Mouse (Mus musculus): Measurements from ENCODE around the gene Dydc2. TPM values are rescaled to one million over a fixed set of nuclear protein-coding genes. Genes with fewer than 3 reads are reported as not detected.

Gene Dydc2
- polyA plus RNA-seq (2012; rRNA removed) = not detected in 2 replicates

DNA sequence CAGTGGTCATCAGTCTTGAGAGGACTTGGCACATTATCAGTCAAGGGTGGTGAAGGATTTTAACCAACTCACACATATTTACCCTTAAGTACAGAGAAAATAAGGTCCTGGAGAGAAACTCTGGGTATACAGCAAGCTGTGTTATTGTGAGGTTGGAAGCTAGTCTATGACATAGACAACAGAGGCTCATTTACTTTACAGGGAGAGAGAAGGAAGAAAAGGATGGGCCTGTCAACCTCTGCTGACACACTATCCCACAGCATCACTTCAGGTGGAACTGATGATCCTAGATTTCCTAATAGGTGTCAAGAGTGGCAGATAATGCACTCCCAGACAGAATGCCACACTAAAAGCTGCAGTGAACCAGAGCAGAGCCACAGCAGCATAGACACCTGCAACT lies at the start of gene Dydc2:
Gene Dydc2 (minus strand): TSS at position 101 of the 400 bp plus-strand sequence.
- Histone ChIP-seq H3K4me3 (ENCODE audit: control insufficient read depth, insufficient read depth, low read length) (no peak within 1 kb of the TSS), H3K27me3 (ENCODE audit: control insufficient read depth, insufficient read depth, low read length) (no peaks in the 10 kb centered on the region), H3K27ac (ENCODE audit: control insufficient read depth, insufficient read depth, low read length) (no peak within 1 kb of the TSS), H3K36me3 (ENCODE audit: control insufficient read depth, insufficient read depth, low read length) (no peaks in the 10 kb centered on the region), H3K4me1 (replicated peaks; ENCODE audit: control insufficient read depth, insufficient read depth, low read length) (no peaks in the 10 kb centered on the region)
- TF ChIP-seq POLR2A (IDR thresholded peaks at IDR 0.05; ENCODE audit: control insufficient read depth, extremely low read depth, insufficient read depth, low read length, poor library complexity) (no peak), CTCF (IDR thresholded peaks at IDR 0.05; ENCODE audit: borderline replicate concordance, control insufficient read depth, extremely low read depth, insufficient read depth, low read length, poor library complexity) (no peak)
- DNase-seq = no peak

DNA sequence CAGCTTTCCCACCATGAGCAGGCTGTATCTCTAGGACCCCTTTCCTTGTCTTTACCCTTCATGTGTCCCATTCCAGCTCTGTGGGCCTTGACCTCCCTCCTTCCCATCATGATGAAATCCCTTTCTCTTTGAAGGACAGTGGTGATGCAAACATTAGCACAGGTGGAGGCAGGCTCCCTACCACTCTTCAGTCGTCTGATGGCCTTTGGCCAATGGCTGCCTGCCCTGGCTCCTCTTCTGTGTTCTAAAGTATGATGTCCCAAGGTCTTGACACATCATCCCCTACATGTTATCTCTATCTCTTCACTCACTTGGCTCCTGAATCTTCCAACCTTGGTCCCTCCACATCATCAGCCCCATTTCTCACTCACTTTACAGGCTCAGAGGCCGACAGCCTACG lies 47.3 kb upstream of the Dydc2 start:
- H3K27me3 ChIP-seq (ENCODE audit: control insufficient read depth, insufficient read depth, low read length) = no peaks in the 10 kb centered on the region
- no peak for DNase-seq
- no peak overlapping the region for H3K27ac ChIP-seq (ENCODE audit: control insufficient read depth, insufficient read depth, low read length)
- no peaks in the 10 kb centered on the region for H3K4me1 ChIP-seq (replicated peaks; ENCODE audit: control insufficient read depth, insufficient read depth, low read length)
- H3K36me3 ChIP-seq (ENCODE audit: control insufficient read depth, insufficient read depth, low read length) = no peaks in the 10 kb centered on the region
- H3K4me3 ChIP-seq (ENCODE audit: control insufficient read depth, insufficient read depth, low read length) = no peak overlapping the region
- 85% methylated on average over 3 of the region's 3 CpGs for WGBS
- no peak for TF ChIP-seq POLR2A (IDR thresholded peaks at IDR 0.05; ENCODE audit: control insufficient read depth, extremely low read depth, insufficient read depth, low read length, poor library complexity)
- no peak for TF ChIP-seq CTCF (IDR thresholded peaks at IDR 0.05; ENCODE audit: borderline replicate concordance, control insufficient read depth, extremely low read depth, insufficient read depth, low read length, poor library complexity)

DNA sequence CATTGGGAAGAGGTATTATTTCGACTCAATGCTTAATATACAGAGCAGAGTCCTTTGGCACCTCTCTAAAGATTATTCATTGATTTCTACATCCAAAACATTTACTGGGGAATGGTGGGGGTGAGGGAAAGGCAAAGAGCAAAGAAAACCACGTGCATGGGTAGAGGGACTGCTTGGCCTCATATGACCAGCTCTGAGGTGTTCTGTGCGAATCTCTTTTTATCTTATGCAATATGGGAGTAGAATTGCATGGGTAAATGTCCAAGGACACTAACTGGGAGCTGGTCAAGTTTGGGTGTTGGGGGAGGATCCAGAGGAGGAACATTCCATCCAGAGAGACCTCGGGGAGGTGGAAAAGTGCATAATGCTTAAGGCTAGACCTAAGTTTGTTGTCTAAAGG lies 43.9 kb upstream of the Dydc2 start:
- no peaks in the 10 kb centered on the region for H3K36me3 ChIP-seq (ENCODE audit: control insufficient read depth, insufficient read depth, low read length)
- no peak overlapping the region for H3K4me3 ChIP-seq (ENCODE audit: control insufficient read depth, insufficient read depth, low read length)
- H3K27ac ChIP-seq (ENCODE audit: control insufficient read depth, insufficient read depth, low read length) = no peak overlapping the region
- H3K4me1 ChIP-seq (replicated peaks; ENCODE audit: control insufficient read depth, insufficient read depth, low read length) = no peaks in the 10 kb centered on the region
- H3K27me3 ChIP-seq (ENCODE audit: control insufficient read depth, insufficient read depth, low read length) = no peaks in the 10 kb centered on the region
- WGBS = 83% methylated on average over 4 of the region's 4 CpGs
- TF ChIP-seq CTCF (IDR thresholded peaks at IDR 0.05; ENCODE audit: borderline replicate concordance, control insufficient read depth, extremely low read depth, insufficient read depth, low read length, poor library complexity) (no peak), POLR2A (IDR thresholded peaks at IDR 0.05; ENCODE audit: control insufficient read depth, extremely low read depth, insufficient read depth, low read length, poor library complexity) (no peak)
- no peak for DNase-seq

DNA sequence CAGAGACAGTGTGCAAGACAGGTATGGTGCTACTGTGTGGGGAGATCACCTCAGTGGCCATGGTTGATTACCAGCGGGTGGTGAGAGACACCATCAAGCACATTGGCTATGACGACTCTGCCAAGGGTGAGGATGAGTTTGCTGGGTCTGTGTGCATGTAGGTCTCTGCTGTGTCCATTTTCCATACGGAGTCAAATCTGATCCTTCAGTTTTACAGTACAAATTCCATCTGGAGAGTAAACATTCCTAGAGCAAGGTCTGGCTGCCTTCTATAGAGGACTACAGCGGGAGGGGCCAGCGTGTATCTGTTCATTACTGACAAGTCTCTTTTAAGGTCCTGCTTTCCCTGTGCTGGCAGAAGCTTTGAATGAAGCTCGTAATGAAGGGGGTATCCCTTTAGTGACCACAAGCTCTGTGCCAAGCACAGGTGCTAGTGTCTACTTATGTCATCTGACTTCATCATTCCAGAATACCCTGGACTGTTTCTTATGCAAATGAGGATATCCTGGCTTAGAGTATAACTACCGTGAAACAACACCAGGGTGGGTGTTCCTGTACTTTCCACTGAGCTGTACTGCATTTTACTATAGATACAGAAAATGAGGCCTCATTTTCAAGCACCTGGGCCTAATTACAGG lies 42.1 kb upstream of the Dydc2 start:
- no peak overlapping the region for H3K4me3 ChIP-seq (ENCODE audit: control insufficient read depth, insufficient read depth, low read length)
- H3K27me3 ChIP-seq (ENCODE audit: control insufficient read depth, insufficient read depth, low read length) = no peaks in the 10 kb centered on the region
- DNase-seq = no peak
- H3K27ac ChIP-seq (ENCODE audit: control insufficient read depth, insufficient read depth, low read length) = no peak overlapping the region
- WGBS = 89% methylated on average over 7 of the region's 7 CpGs
- no peak for TF ChIP-seq POLR2A (IDR thresholded peaks at IDR 0.05; ENCODE audit: control insufficient read depth, extremely low read depth, insufficient read depth, low read length, poor library complexity)
- no peak for TF ChIP-seq CTCF (IDR thresholded peaks at IDR 0.05; ENCODE audit: borderline replicate concordance, control insufficient read depth, extremely low read depth, insufficient read depth, low read length, poor library complexity)
- no peaks in the 10 kb centered on the region for H3K4me1 ChIP-seq (replicated peaks; ENCODE audit: control insufficient read depth, insufficient read depth, low read length)
- no peaks in the 10 kb centered on the region for H3K36me3 ChIP-seq (ENCODE audit: control insufficient read depth, insufficient read depth, low read length)

DNA sequence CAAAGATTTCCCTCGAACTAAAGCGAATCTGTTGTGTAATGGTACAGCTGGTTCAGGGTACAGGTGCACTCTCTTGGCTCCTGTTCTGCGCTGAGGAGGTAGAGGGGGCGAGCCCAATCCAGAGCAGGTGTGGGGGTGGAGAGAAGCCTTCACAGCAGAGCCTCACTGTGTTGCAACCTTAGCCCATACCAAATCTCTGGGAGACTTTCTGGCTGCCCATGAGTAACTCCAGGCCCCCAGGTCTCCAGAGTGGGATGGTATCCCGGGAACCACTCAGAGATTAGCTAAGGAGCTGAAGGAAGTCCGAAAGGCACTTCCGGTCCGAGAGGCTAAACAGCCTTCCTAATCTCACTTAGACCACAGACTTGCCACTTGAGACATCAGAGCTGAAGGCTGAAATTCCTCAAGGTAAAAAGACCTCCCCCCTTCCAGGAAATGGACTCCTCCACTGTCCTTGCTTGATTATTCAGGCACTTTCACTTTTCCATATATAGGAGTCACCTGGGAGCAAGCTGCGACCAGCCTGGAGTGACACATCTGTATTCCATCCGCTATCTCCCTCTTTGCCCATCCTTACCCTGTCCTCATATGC lies 35.9 kb upstream of the Dydc2 start, which contains the start of gene Mat1a:
Gene Mat1a (plus strand): TSS at position 183 of the 592 bp plus-strand sequence.
- no peaks in the 10 kb centered on the region for H3K36me3 ChIP-seq (ENCODE audit: control insufficient read depth, insufficient read depth, low read length)
- no peaks in the 10 kb centered on the region for H3K27me3 ChIP-seq (ENCODE audit: control insufficient read depth, insufficient read depth, low read length)
- no peak for TF ChIP-seq CTCF (IDR thresholded peaks at IDR 0.05; ENCODE audit: borderline replicate concordance, control insufficient read depth, extremely low read depth, insufficient read depth, low read length, poor library complexity)
- TF ChIP-seq POLR2A (IDR thresholded peaks at IDR 0.05; ENCODE audit: control insufficient read depth, extremely low read depth, insufficient read depth, low read length, poor library complexity) = no peak
- no peak within 1 kb of the TSS for H3K27ac ChIP-seq (ENCODE audit: control insufficient read depth, insufficient read depth, low read length)
- no peak within 1 kb of the TSS for H3K4me3 ChIP-seq (ENCODE audit: control insufficient read depth, insufficient read depth, low read length)
- no peak for DNase-seq
- WGBS = 70% methylated on average over 10 of the region's 10 CpGs
- no peaks in the 10 kb centered on the region for H3K4me1 ChIP-seq (replicated peaks; ENCODE audit: control insufficient read depth, insufficient read depth, low read length)

DNA sequence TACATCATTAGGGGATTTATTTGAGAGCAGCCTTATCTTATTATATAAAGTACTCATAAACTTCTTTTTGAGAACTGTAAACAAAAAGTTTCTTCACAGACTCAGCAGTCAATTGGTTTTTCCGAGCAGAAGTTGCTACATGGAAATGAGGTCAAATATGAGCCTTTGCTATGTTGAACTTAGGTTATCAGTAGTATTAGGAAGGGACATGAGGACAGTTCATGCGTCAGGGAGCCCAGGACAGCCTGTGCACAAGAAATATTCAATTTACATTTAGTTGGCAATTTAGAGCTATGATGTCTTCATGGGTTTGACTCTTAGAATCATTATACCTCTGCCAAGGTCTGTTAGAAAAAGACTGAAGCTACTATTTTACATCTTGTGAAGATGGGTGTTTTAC lies 33.3 kb upstream of the Dydc2 start:
- H3K27me3 ChIP-seq (ENCODE audit: control insufficient read depth, insufficient read depth, low read length) = no peaks in the 10 kb centered on the region
- no peak overlapping the region for H3K4me3 ChIP-seq (ENCODE audit: control insufficient read depth, insufficient read depth, low read length)
- no peak for DNase-seq
- H3K4me1 ChIP-seq (replicated peaks; ENCODE audit: control insufficient read depth, insufficient read depth, low read length) = no peaks in the 10 kb centered on the region
- WGBS = 87% methylated on average over 2 of the region's 2 CpGs
- no peak for TF ChIP-seq CTCF (IDR thresholded peaks at IDR 0.05; ENCODE audit: borderline replicate concordance, control insufficient read depth, extremely low read depth, insufficient read depth, low read length, poor library complexity)
- TF ChIP-seq POLR2A (IDR thresholded peaks at IDR 0.05; ENCODE audit: control insufficient read depth, extremely low read depth, insufficient read depth, low read length, poor library complexity) = no peak
- H3K27ac ChIP-seq (ENCODE audit: control insufficient read depth, insufficient read depth, low read length) = no peak overlapping the region
- H3K36me3 ChIP-seq (ENCODE audit: control insufficient read depth, insufficient read depth, low read length) = no peaks in the 10 kb centered on the region

Measured in thymus, adult 2 months (tissue).